Mouse (Mus musculus): Measurements from ENCODE around the gene Pabpc4l. TPM values are rescaled to one million over a fixed set of nuclear protein-coding genes. Genes with fewer than 3 reads are reported as not detected.

The Pabpc4l gene
- polyA plus RNA-seq, 1 experiment = not detected

DNA sequence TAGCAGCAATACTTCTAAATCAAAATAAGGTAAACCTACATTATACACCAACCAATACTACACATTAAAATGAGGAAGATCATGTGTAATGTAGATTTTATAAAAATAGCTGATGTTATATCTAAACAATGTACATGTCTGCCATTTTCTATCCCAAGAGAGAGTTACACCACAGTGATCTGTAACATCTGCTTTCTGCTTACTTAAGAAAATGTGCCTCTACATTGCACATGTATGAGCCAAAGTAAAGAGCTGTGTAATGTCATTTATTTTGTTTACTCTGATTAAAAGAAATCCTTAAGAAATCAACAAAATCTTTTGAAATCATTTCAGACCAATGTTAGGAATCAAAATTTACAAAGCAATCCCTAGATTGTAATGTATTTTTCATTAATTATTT is 16.6 kb downstream of the Pabpc4l start:
- Histone ChIP-seq H3K79me3 (ENCODE audit: low read depth) (no peaks in the 10 kb centered on the region), H3K27me3 (ENCODE audit: control insufficient read depth, insufficient read depth, insufficient read length) (no peaks in the 10 kb centered on the region), H3K4me3 (ENCODE audit: insufficient read depth, poor library complexity, severe bottlenecking) (no peak overlapping the region), H3ac (ENCODE audit: control insufficient read depth, insufficient read length, low read depth) (no peak overlapping the region), H3K36me3 (ENCODE audit: control insufficient read depth, insufficient read depth) (no peaks in the 10 kb centered on the region), H3K79me2 (ENCODE audit: control insufficient read depth, insufficient read depth) (no peaks in the 10 kb centered on the region)
- TF ChIP-seq CTCF (IDR thresholded peaks at IDR 0.05; ENCODE audit: control insufficient read depth, insufficient read depth, insufficient read length) = no peak
- TF ChIP-seq MAX (IDR thresholded peaks at IDR 0.05) = no peak
- no peak for TF ChIP-seq FOSL1 (IDR thresholded peaks at IDR 0.05; ENCODE audit: insufficient read depth, low read length, poor library complexity, severe bottlenecking)
- no peak for TF ChIP-seq CEBPB (IDR thresholded peaks at IDR 0.05; ENCODE audit: low read depth)
- no peak for TF ChIP-seq MYOG (IDR thresholded peaks at IDR 0.05; ENCODE audit: control insufficient read depth, extremely low read depth, insufficient read length)
- TF ChIP-seq MYOD1 (IDR thresholded peaks at IDR 0.05; ENCODE audit: control insufficient read depth, insufficient read length, low read depth) = no peak
- TF ChIP-seq USF1 (IDR thresholded peaks at IDR 0.05; ENCODE audit: low read depth) = no peak
